8 mouse cellular contexts compared by ENCODE assay signal in the genomic region with DNA sequence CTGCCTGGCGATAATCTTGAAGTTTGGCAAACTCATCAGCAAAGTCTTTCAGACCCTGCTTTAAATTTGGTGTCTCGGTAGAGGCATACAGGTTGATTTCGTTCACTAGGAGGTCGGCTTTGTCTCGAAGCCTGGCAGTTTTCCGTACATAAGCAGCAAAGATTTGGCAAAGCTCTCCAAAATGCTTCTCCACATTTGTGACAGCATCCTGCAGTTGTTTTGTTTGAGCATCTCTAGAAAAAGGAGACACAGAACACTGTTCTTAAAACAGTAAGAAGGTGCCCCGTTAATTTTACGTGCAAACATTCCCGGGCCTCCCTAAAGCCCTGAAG. TPM values are rescaled to one million over a fixed set of nuclear protein-coding genes. Genes with fewer than 3 reads are reported as not detected.
DNase-seq lines count a peak whose midpoint lies in the region; ATAC-seq lines count a peak whose summit lies in the region.

No protein-coding gene starts in this region.

- 11% methylated on average over 9 of the region's 9 CpGs for whole genome bisulfite sequencing in kidney, embryonic 16.5 days
- WGBS in hindbrain, embryonic 14.5 days, result 11% methylated on average over 9 of the region's 9 CpGs
- WGBS in midbrain, embryonic 14.5 days, result 9% methylated on average over 9 of the region's 9 CpGs

- peak overlapping the region; percentile 91 for H3K9ac ChIP-seq in kidney, embryonic 16.5 days (replicated peaks; ENCODE audit: low read length)
- peak overlapping the region; percentile 99 for H3K9ac ChIP-seq in hindbrain, embryonic 14.5 days
- peak overlapping the region; percentile 99 for H3K9ac ChIP-seq in midbrain, embryonic 14.5 days (replicated peaks; ENCODE audit: low read length)

- no peak for ATAC-seq in kidney, embryonic 16.5 days (ENCODE audit: low FRiP score, low TSS enrichment)
- no peak for ATAC-seq in hindbrain, embryonic 14.5 days (ENCODE audit: low FRiP score)
- no peak for ATAC-seq in midbrain, embryonic 14.5 days (ENCODE audit: low FRiP score, low TSS enrichment)

- no peaks in the 10 kb centered on the region for H3K27me3 ChIP-seq in kidney, embryonic 16.5 days (ENCODE audit: insufficient read depth, low read length)
- H3K27me3 ChIP-seq in hindbrain, embryonic 14.5 days (ENCODE audit: control insufficient read depth, insufficient read depth, low read length), result no peaks in the 10 kb centered on the region
- no peaks in the 10 kb centered on the region for H3K27me3 ChIP-seq in midbrain, embryonic 14.5 days (ENCODE audit: control insufficient read depth, insufficient read depth, low read length)

- DNase-seq in kidney, postnatal 14 days, result no peak
- no peak for DNase-seq in hindbrain, embryonic 14.5 days (ENCODE audit: low spot score)
- no peak for DNase-seq in midbrain, embryonic 14.5 days
- DNase-seq in cerebellum, adult 18-20 months, result no peak
- no peak for DNase-seq in right cerebral cortex, postnatal 14 days
- no peak for DNase-seq in adrenal gland, postnatal 25 days

- H3K36me3 ChIP-seq in kidney, embryonic 16.5 days (ENCODE audit: insufficient read depth, low read length), result peaks cover 16% of the 10 kb centered on the region; the same call in 1 of the 2 replicates
- peaks cover 24% of the 10 kb centered on the region for H3K36me3 ChIP-seq in hindbrain, embryonic 14.5 days (replicated peaks; ENCODE audit: control insufficient read depth, insufficient read depth)
- peaks cover 24% of the 10 kb centered on the region for H3K36me3 ChIP-seq in midbrain, embryonic 14.5 days (ENCODE audit: control insufficient read depth, insufficient read depth, low read length)

- peak overlapping the region; percentile 80 for H3K27ac ChIP-seq in kidney, embryonic 16.5 days (ENCODE audit: low read length)
- H3K27ac ChIP-seq in brown adipose tissue, adult 24 weeks (replicated peaks; ENCODE audit: low read depth, low read length), result no peak overlapping the region
- peak overlapping the region; percentile 90 for H3K27ac ChIP-seq in hindbrain, embryonic 14.5 days
- H3K27ac ChIP-seq in midbrain, embryonic 14.5 days (replicated peaks; ENCODE audit: low read depth, low read length), result peak overlapping the region; percentile 94

- H3K4me3 ChIP-seq in kidney, embryonic 16.5 days (ENCODE audit: low read length), result peak overlapping the region; percentile 84
- peak overlapping the region; percentile 90 for H3K4me3 ChIP-seq in brown adipose tissue, adult 24 weeks (ENCODE audit: insufficient read depth, low read depth, low read length)
- peak overlapping the region; percentile 90 for H3K4me3 ChIP-seq in hindbrain, embryonic 14.5 days (replicated peaks; ENCODE audit: low read length)
- peak overlapping the region; percentile 76 for H3K4me3 ChIP-seq in midbrain, embryonic 14.5 days (replicated peaks; ENCODE audit: low read depth, low read length)

- no peaks in the 10 kb centered on the region for H3K9me3 ChIP-seq in kidney, embryonic 16.5 days (ENCODE audit: low read length)
- H3K9me3 ChIP-seq in hindbrain, embryonic 14.5 days (ENCODE audit: control insufficient read depth, low read length), result no peaks in the 10 kb centered on the region
- no peaks in the 10 kb centered on the region for H3K9me3 ChIP-seq in midbrain, embryonic 14.5 days (ENCODE audit: control insufficient read depth, low read length)

- peak overlapping the region; percentile 75 for H3K4me2 ChIP-seq in kidney, embryonic 16.5 days (replicated peaks; ENCODE audit: low read depth, low read length)
- peak overlapping the region; percentile 85 for H3K4me2 ChIP-seq in hindbrain, embryonic 14.5 days (replicated peaks)
- peak overlapping the region; percentile 75 for H3K4me2 ChIP-seq in midbrain, embryonic 14.5 days (ENCODE audit: low read length)

- H3K4me1 ChIP-seq in kidney, embryonic 16.5 days (ENCODE audit: insufficient read depth, low read length), result peaks cover 8% of the 10 kb centered on the region
- peaks cover 2% of the 10 kb centered on the region; the same call in 1 of the 2 replicates for H3K4me1 ChIP-seq in brown adipose tissue, adult 24 weeks (ENCODE audit: control insufficient read depth, insufficient read depth, insufficient read length, low read length)
- H3K4me1 ChIP-seq in hindbrain, embryonic 14.5 days (replicated peaks; ENCODE audit: control insufficient read depth, insufficient read depth, low read length), result peaks cover 11% of the 10 kb centered on the region
- peaks cover 8% of the 10 kb centered on the region for H3K4me1 ChIP-seq in midbrain, embryonic 14.5 days (ENCODE audit: control insufficient read depth, insufficient read depth, low read length)

RNA-seq across cellular contexts. Expression of a gene that starts 0.9 kb away (rescaled TPM):
- polyA plus RNA-seq in kidney, embryonic 16.5 days (2015; fragmentation: Nextera tagmentation; extraction: Ambion mirVana), result 63.6 and 75.5 TPM in 2 replicates
- 20.1 and 21.0 TPM in 2 replicates for polyA plus RNA-seq in brown adipose tissue, adult 24 weeks (2012; ENCODE audit: insufficient read depth, insufficient read length, missing spikeins)
- polyA plus RNA-seq in hindbrain, embryonic 14.5 days (2014; fragmentation: Nextera tagmentation; extraction: Ambion mirVana), result 95.0 and 101 TPM in 2 replicates
- polyA plus RNA-seq in midbrain, embryonic 14.5 days (2014; fragmentation: Nextera tagmentation; extraction: Ambion mirVana), result 93.0 and 99.1 TPM in 2 replicates
- 36.2 and 45.1 TPM in 2 replicates for total RNA-seq in adrenal gland, postnatal 25 days (2021)

RNA-seq across cellular contexts. Expression of a gene that starts 30.9 kb away (rescaled TPM):
- polyA plus RNA-seq in kidney, embryonic 16.5 days (2015; fragmentation: Nextera tagmentation; extraction: Ambion mirVana), result 6.4 TPM in 2 replicates
- 1.7 and 2.3 TPM in 2 replicates for polyA plus RNA-seq in brown adipose tissue, adult 24 weeks (2012; ENCODE audit: insufficient read depth, insufficient read length, missing spikeins)
- 9.2 and 10.3 TPM in 2 replicates for polyA plus RNA-seq in hindbrain, embryonic 14.5 days (2014; fragmentation: Nextera tagmentation; extraction: Ambion mirVana)
- polyA plus RNA-seq in midbrain, embryonic 14.5 days (2014; fragmentation: Nextera tagmentation; extraction: Ambion mirVana), result 6.2 and 8.9 TPM in 2 replicates
- total RNA-seq in adrenal gland, postnatal 25 days (2021), result 15.1 and 20.5 TPM in 2 replicates
